Mouse (Mus musculus): ENCODE measurements at regions not wholly inside any gene's neighbourhood (a gene's known extent, or its start where the extent isn't known, plus 50 kb on each side); places are given as distances from the start of the nearest gene placed in this dataset.

- DNase-seq (ENCODE audit: low spot score) = no peak
These were observed 156.7 kb upstream of the Dppa4 start for GRCm38 (mm10) chr16:48126797-48127196.

GRCm38 (mm10) chr16:48127338-48127737 lies 156.2 kb upstream of the Dppa4 start:
- no peak for DNase-seq (ENCODE audit: low spot score)

GRCm38 (mm10) chr16:48155355-48155754 lies 128.2 kb upstream of the Dppa4 start:
- DNase-seq (ENCODE audit: low spot score) = no peak

- peak; percentile 6 for DNase-seq (ENCODE audit: low spot score)
These were observed 93.1 kb upstream of the Dppa4 start for GRCm38 (mm10) chr16:48190399-48190798.

GRCm38 (mm10) chr16:48192197-48192596 lies 91.3 kb upstream of the Dppa4 start:
- DNase-seq (ENCODE audit: low spot score) = no peak

GRCm38 (mm10) chr16:48214976-48215375 lies 68.6 kb upstream of the Dppa4 start:
- DNase-seq (ENCODE audit: low spot score) = no peak

All from embryo, embryonic 10 days (tissue).